Mouse (Mus musculus) stomach, postnatal 0 days (tissue): Measurements from ENCODE around the gene Cdkn2a.

Experiments used
- CTCF ChIP-seq: IDR thresholded peaks from 2 replicates; pipeline ENCODE4 v1.5.1; 2016; ENCODE audit warnings: antibody characterized with exemption, low read depth, mild to moderate bottlenecking, moderate library complexity
- EP300 ChIP-seq: optimal IDR thresholded peaks from 2 replicates; pipeline ENCODE3; 2016; ENCODE audit warnings: antibody characterized with exemption

GRCm38 (mm10) chr4:89277381-89277940 is 17.0 kb downstream of the Cdkn2a start:
- TF ChIP-seq CTCF (no peak), EP300 (no peak)
